In genomic region chr7:134382791-134383190, GRCm38 (mm10) we compare ENCODE assay signal across 20 mouse cellular contexts. TPM values are rescaled to one million over a fixed set of nuclear protein-coding genes. Genes with fewer than 3 reads are reported as not detected.
"Had no signal": no experiment of that assay in that cellular context is flagged by ENCODE, and none has a peak within 500 bp of the region (broad histone marks: within the 10 kb centered on the region; RNA-seq: fewer than 3 reads in every experiment).

No protein-coding gene starts in this region.

- DNase-seq: gastrocnemius, adult 2 months; gastrocnemius, postnatal 10 days; gastrocnemius, postnatal 25 days; heart, adult 2 months; heart, postnatal 10 days; heart, postnatal 4 days; kidney, adult 11 months; kidney, adult 2 months; kidney, adult 9 months; kidney, postnatal 14 days; kidney, postnatal 36 days; layer of hippocampus, adult 9-11 months; layer of hippocampus, postnatal 36 days; left cerebral cortex, postnatal 4 days had no signal

- ATAC-seq: hindbrain, embryonic 16.5 days; intestine, embryonic 16.5 days; liver, embryonic 12.5 days had no signal

RNA-seq across cellular contexts. Expression of gene D7Ertd443e, which starts 2.7 kb away (rescaled TPM):
- polyA plus RNA-seq: intestine, embryonic 14.5 days; intestine, embryonic 16.5 days; large intestine, adult 2 months; liver, adult 2 months; liver, embryonic 12.5 days had no signal
